20 mouse cellular contexts compared by ENCODE assay signal in genomic region chr11:111091117-111091516, GRCm38 (mm10).
"Had no signal": no experiment of that assay in that cellular context is flagged by ENCODE, and none has a peak within 500 bp of the region (broad histone marks: within the 10 kb centered on the region; RNA-seq: fewer than 3 reads in every experiment).

No protein-coding gene starts in this region.

- H3K4me3 ChIP-seq: liver, embryonic 12.5 days; midbrain, embryonic 10.5 days; midbrain, embryonic 12.5 days; myocyte; neural tube, embryonic 13.5 days; neural tube, embryonic 15.5 days had no signal

- H3K9me3 ChIP-seq: liver, embryonic 12.5 days; midbrain, embryonic 10.5 days; midbrain, embryonic 12.5 days; neural tube, embryonic 13.5 days; neural tube, embryonic 15.5 days had no signal

- H3K27me3 ChIP-seq: liver, embryonic 12.5 days; midbrain, embryonic 12.5 days; neural tube, embryonic 13.5 days; neural tube, embryonic 15.5 days had no signal

- H3K27ac ChIP-seq: liver, embryonic 12.5 days; liver, embryonic 14.5 days; midbrain, embryonic 10.5 days; midbrain, embryonic 12.5 days; neural tube, embryonic 13.5 days; neural tube, embryonic 15.5 days had no signal

- DNase-seq: lung, adult 18-20 months; lung, postnatal 10 days; lung, postnatal 4 days; midbrain, embryonic 14.5 days; retina, postnatal 1 day; right cerebral cortex, adult 18-20 months; right cerebral cortex, postnatal 25 days; right cerebral cortex, postnatal 4 days; spleen, adult 18-20 months; thymus, adult 18-20 months; thymus, postnatal 14 days; thymus, postnatal 36 days had no signal

- ATAC-seq: liver, embryonic 12.5 days; midbrain, embryonic 16.5 days had no signal

- H3K4me1 ChIP-seq: liver, embryonic 12.5 days; midbrain, embryonic 10.5 days; midbrain, embryonic 12.5 days; neural tube, embryonic 13.5 days had no signal

- H3K9ac ChIP-seq: liver, embryonic 12.5 days; liver, embryonic 14.5 days; midbrain, embryonic 12.5 days; neural tube, embryonic 13.5 days; neural tube, embryonic 15.5 days had no signal

- H3K36me3 ChIP-seq: liver, embryonic 12.5 days; midbrain, embryonic 10.5 days; midbrain, embryonic 12.5 days; neural tube, embryonic 13.5 days; neural tube, embryonic 15.5 days had no signal

- H3K4me2 ChIP-seq: liver, embryonic 12.5 days; midbrain, embryonic 12.5 days; neural tube, embryonic 13.5 days; neural tube, embryonic 15.5 days had no signal
